Mouse (Mus musculus) MEL (cell line): ENCODE results near the gene Spata9.

ENCODE experiments used
- MYC ChIP-seq: IDR thresholded peaks from 2 replicates; pipeline ENCODE4 v1.6.1; 2011; ENCODE audit warnings: low read depth, mild to moderate bottlenecking, low read length, improper control_type of control experiment, moderate library complexity
- ZC3H11A ChIP-seq: IDR thresholded peaks from 2 replicates; pipeline ENCODE4 v1.6.1; 2012; ENCODE audit warnings: low read depth, mild to moderate bottlenecking, inconsistent platforms, low read length, improper control_type of control experiment
- ZMIZ1 ChIP-seq: IDR thresholded peaks from 2 replicates; pipeline ENCODE4 v1.6.1; 2012; ENCODE audit warnings: low read depth, mild to moderate bottlenecking, inconsistent platforms, low read length, improper control_type of control experiment, moderate library complexity

- no peak for TF ChIP-seq MYC
- no peak for TF ChIP-seq ZC3H11A
- no peak for TF ChIP-seq ZMIZ1
Observed at GRCm38 (mm10) chr13:75944044-75944820, 22.7 kb upstream of the Spata9 start.
